Mouse (Mus musculus): ENCODE results near the gene Gm5678. TPM values are rescaled to one million over a fixed set of nuclear protein-coding genes. Genes with fewer than 3 reads are reported as not detected.

The Gm5678 gene
- total and polyA plus RNA-seq, 2 experiments from 2014 or later: not detected

DNA sequence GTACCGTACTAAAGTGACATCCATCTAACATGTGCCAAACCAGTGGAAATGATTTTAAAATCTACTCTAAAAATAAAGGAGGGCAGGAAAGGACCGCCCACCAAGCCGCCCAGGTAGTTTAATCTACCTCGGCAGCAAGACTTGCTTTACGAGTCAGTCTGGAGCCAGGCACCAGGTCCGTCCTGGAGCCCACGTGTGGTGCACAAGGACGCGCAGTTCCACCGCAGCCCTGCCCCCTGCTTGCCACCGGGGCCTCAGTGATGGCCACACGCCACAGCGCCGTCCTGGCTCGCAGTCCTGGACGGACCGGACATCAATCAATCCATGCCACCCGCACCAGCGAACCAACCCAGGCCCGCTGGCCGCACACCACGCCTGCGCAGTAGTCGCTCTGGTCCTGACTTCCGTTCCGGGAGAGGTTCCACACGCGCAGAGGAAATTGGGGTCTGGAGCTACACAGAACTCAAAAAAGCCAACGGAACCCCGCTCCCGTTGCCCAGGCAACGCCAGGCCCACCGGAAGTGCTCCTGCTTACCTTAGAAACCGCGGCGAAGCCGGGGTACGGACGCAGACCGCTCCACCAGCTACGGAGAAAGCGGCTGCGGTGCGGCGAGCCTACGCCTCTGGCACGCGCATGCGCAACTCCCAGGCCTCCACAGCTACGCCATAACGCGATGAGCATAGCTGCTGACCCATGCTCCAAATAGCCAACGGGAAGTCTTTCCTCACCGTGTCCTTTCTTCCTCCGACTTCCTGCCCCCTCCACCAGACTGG, 24.3 kb upstream of the Gm5678 start, which contains the start of gene Setd4:
Setd4 (minus strand) TSS at position 625 of the 774 bp plus-strand sequence.
- TF ChIP-seq CTCF (IDR thresholded peaks at IDR 0.05; ENCODE audit: low read depth): 0 out of 2 replicates have a peak, but pooled peaks have one; percentile 11
- TF ChIP-seq EP300 (IDR thresholded peaks at IDR 0.05; ENCODE audit: low read depth): 0 out of 2 replicates have a peak, but pooled peaks have one; percentile 71
- Histone ChIP-seq H3K4me3 (ENCODE audit: low read depth, low read length) (peak within 1 kb of the TSS; percentile 81), H3K4me2 (ENCODE audit: low read depth, low read length) (peak within 1 kb of the TSS; percentile 96), H3K36me3 (replicated peaks; ENCODE audit: control insufficient read depth, insufficient read depth, low read length) (peaks cover 4% of the 10 kb centered on the region; the same call in 1 of the 2 replicates), H3K9me3 (replicated peaks; ENCODE audit: control insufficient read depth, low read length) (no peaks in the 10 kb centered on the region), H3K27ac (ENCODE audit: low read depth) (peak within 1 kb of the TSS; percentile 95), H3K4me1 (ENCODE audit: control insufficient read depth, insufficient read depth) (peaks cover 14% of the 10 kb centered on the region), H3K27me3 (ENCODE audit: control insufficient read depth, insufficient read depth, low read length) (no peaks in the 10 kb centered on the region), H3K9ac (replicated peaks; ENCODE audit: low read depth, low read length) (peak within 1 kb of the TSS; percentile 78)
- DNase-seq (ENCODE audit: low spot score) (peak; percentile 89), ATAC-seq (ENCODE audit: insufficient read depth, low read depth) (peak; percentile 88)
- 1% methylated on average over 55 of the region's 55 CpGs for WGBS

DNA sequence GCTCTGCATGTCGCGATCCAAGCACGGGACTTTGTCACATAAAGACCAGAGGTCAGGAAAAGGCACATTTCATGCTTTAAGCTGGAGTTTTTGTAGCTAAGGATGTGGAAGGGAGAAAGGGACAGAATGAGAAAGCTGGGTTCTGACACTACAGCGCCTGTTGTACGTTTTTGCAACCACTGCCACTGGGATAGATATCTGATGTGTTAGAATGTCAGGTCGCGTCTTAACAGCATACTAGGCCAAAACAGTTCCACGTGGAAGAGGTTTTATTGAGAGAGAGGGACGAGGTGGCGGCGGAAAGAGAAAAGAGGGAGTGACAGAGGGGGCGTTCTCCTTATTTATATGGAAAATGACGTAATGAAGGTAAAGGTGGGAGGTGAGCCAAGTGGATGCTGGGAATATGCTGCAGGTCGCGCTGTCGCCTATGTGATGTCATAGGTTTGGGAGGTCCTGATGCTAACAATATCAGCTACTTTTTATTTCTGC, 23.4 kb upstream of the Gm5678 start:
- DNase-seq (ENCODE audit: low spot score) (no peak), ATAC-seq (ENCODE audit: insufficient read depth, low read depth) (no peak)
- Histone ChIP-seq H3K4me2 (ENCODE audit: low read depth, low read length) (peak overlapping the region; percentile 96), H3K4me1 (ENCODE audit: control insufficient read depth, insufficient read depth) (peaks cover 14% of the 10 kb centered on the region), H3K9ac (replicated peaks; ENCODE audit: low read depth, low read length) (peak overlapping the region; percentile 78), H3K36me3 (replicated peaks; ENCODE audit: control insufficient read depth, insufficient read depth, low read length) (0 out of 2 replicates have a peak, but pooled peaks cover 4% of the 10 kb centered on the region), H3K27ac (ENCODE audit: low read depth) (peak overlapping the region; percentile 95), H3K9me3 (replicated peaks; ENCODE audit: control insufficient read depth, low read length) (no peaks in the 10 kb centered on the region), H3K27me3 (ENCODE audit: control insufficient read depth, insufficient read depth, low read length) (no peaks in the 10 kb centered on the region), H3K4me3 (ENCODE audit: low read depth, low read length) (peak overlapping the region; percentile 81)
- WGBS: 4% methylated on average over 16 of the region's 16 CpGs
- TF ChIP-seq CTCF (IDR thresholded peaks at IDR 0.05; ENCODE audit: low read depth) (no peak), EP300 (IDR thresholded peaks at IDR 0.05; ENCODE audit: low read depth) (no peak)

DNA sequence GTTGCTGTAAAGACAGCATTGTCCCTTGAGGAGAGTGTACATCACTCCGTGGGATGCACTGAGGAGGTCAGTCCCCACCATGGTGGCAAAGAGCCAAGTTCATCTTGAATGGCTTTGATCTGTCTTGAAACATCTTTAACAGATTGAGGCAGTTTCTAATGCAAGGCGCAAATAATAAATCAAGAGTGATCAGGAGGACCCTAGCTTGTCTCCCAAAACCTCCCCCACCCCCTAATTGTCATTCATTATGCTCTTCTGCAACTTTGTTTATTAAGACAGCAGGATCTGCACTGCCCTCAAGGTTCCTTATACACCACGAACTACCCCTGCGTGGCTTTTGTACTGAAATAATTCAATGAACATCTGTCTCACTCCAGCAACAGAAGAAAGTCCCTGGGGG, 22.3 kb upstream of the Gm5678 start, which contains the start of gene Cbr1:
Cbr1 (plus strand) TSS at position 301 of the 400 bp plus-strand sequence.
- H3K4me2 ChIP-seq (ENCODE audit: low read depth, low read length): peak within 1 kb of the TSS; percentile 96
- no peaks in the 10 kb centered on the region for H3K36me3 ChIP-seq (replicated peaks; ENCODE audit: control insufficient read depth, insufficient read depth, low read length)
- H3K27me3 ChIP-seq (ENCODE audit: control insufficient read depth, insufficient read depth, low read length): no peaks in the 10 kb centered on the region
- TF ChIP-seq EP300 (IDR thresholded peaks at IDR 0.05; ENCODE audit: low read depth) (no peak), CTCF (IDR thresholded peaks at IDR 0.05; ENCODE audit: low read depth) (no peak)
- 68% methylated on average over 4 of the region's 4 CpGs for WGBS
- no peak within 1 kb of the TSS; the same call in 1 of the 2 replicates for H3K27ac ChIP-seq (ENCODE audit: low read depth)
- ATAC-seq (ENCODE audit: insufficient read depth, low read depth) (no peak), DNase-seq (ENCODE audit: low spot score) (no peak)
- no peak within 1 kb of the TSS for H3K9ac ChIP-seq (replicated peaks; ENCODE audit: low read depth, low read length)
- H3K4me3 ChIP-seq (ENCODE audit: low read depth, low read length): peak within 1 kb of the TSS; percentile 81
- no peaks in the 10 kb centered on the region for H3K9me3 ChIP-seq (replicated peaks; ENCODE audit: control insufficient read depth, low read length)
- H3K4me1 ChIP-seq (ENCODE audit: control insufficient read depth, insufficient read depth): peaks cover 14% of the 10 kb centered on the region

DNA sequence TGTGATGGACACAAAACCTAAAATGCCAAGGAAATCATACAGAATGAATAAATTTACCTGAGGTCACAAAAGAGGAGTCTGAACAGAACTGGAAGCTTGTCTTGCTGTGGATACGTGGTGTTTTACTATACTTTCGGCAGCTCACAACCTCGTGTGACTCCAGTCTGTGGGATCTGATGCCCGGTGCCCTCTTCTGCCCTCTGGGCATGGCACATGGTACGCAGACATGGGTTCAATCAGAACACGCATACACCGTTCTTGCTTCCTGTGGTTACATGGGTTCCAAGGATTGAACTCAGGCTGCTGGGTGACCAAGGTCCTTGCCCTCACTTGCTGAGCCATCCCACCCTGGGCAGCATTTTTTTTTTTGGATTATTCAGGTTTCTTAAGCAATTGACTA, 21.8 kb upstream of the Gm5678 start:
- WGBS: 92% methylated on average over 7 of the region's 7 CpGs
- H3K36me3 ChIP-seq (replicated peaks; ENCODE audit: control insufficient read depth, insufficient read depth, low read length): 0 out of 2 replicates have a peak, but pooled peaks cover 1% of the 10 kb centered on the region
- no peaks in the 10 kb centered on the region for H3K27me3 ChIP-seq (ENCODE audit: control insufficient read depth, insufficient read depth, low read length)
- ATAC-seq (ENCODE audit: insufficient read depth, low read depth) (no peak), DNase-seq (ENCODE audit: low spot score) (no peak)
- TF ChIP-seq EP300 (IDR thresholded peaks at IDR 0.05; ENCODE audit: low read depth): no peak
- no peak for TF ChIP-seq CTCF (IDR thresholded peaks at IDR 0.05; ENCODE audit: low read depth)
- peaks cover 14% of the 10 kb centered on the region for H3K4me1 ChIP-seq (ENCODE audit: control insufficient read depth, insufficient read depth)
- H3K9ac ChIP-seq (replicated peaks; ENCODE audit: low read depth, low read length): no peak overlapping the region
- H3K4me2 ChIP-seq (ENCODE audit: low read depth, low read length): no peak overlapping the region
- H3K9me3 ChIP-seq (replicated peaks; ENCODE audit: control insufficient read depth, low read length): no peaks in the 10 kb centered on the region
- H3K27ac ChIP-seq (ENCODE audit: low read depth): no peak overlapping the region
- H3K4me3 ChIP-seq (ENCODE audit: low read depth, low read length): no peak overlapping the region

DNA sequence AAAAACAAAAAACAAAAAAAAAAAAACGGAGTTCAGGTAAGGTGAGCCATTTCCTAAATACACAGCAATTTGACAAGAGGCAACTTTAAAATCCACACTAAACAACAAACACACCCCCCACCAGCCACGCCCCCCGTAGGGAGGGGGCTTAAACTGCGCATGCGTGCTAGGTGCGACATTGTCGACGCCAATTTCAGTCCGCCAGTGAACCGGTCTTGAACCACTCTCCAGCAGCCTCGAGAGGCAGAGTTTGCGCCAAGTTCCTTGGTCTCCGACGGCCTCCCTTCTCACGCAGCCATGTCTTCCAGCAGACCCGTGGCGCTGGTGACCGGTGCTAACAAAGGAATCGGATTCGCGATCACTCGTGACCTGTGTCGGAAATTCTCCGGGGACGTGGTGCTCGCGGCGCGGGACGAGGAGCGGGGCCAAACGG, 20.2 kb upstream of the Gm5678 start:
- DNase-seq (ENCODE audit: low spot score): peak; percentile 77
- Histone ChIP-seq H3K4me1 (ENCODE audit: control insufficient read depth, insufficient read depth) (peaks cover 14% of the 10 kb centered on the region), H3K36me3 (replicated peaks; ENCODE audit: control insufficient read depth, insufficient read depth, low read length) (0 out of 2 replicates have a peak, but pooled peaks cover 4% of the 10 kb centered on the region), H3K27me3 (ENCODE audit: control insufficient read depth, insufficient read depth, low read length) (no peaks in the 10 kb centered on the region), H3K27ac (ENCODE audit: low read depth) (peak overlapping the region; percentile 36; the same call in 1 of the 2 replicates), H3K4me3 (ENCODE audit: low read depth, low read length) (peak overlapping the region; percentile 58), H3K9me3 (replicated peaks; ENCODE audit: control insufficient read depth, low read length) (no peaks in the 10 kb centered on the region), H3K4me2 (ENCODE audit: low read depth, low read length) (peak overlapping the region; percentile 75), H3K9ac (replicated peaks; ENCODE audit: low read depth, low read length) (peak overlapping the region; percentile 61)
- ATAC-seq (ENCODE audit: insufficient read depth, low read depth): peak; percentile 52; the same call in 1 of the 2 replicates
- WGBS: under 1% methylated on average over 32 of the region's 32 CpGs
- TF ChIP-seq EP300 (IDR thresholded peaks at IDR 0.05; ENCODE audit: low read depth) (no peak), CTCF (IDR thresholded peaks at IDR 0.05; ENCODE audit: low read depth) (no peak)
